Mouse (Mus musculus): ENCODE results near the gene Fbxl13.

The Fbxl13 gene

DNA sequence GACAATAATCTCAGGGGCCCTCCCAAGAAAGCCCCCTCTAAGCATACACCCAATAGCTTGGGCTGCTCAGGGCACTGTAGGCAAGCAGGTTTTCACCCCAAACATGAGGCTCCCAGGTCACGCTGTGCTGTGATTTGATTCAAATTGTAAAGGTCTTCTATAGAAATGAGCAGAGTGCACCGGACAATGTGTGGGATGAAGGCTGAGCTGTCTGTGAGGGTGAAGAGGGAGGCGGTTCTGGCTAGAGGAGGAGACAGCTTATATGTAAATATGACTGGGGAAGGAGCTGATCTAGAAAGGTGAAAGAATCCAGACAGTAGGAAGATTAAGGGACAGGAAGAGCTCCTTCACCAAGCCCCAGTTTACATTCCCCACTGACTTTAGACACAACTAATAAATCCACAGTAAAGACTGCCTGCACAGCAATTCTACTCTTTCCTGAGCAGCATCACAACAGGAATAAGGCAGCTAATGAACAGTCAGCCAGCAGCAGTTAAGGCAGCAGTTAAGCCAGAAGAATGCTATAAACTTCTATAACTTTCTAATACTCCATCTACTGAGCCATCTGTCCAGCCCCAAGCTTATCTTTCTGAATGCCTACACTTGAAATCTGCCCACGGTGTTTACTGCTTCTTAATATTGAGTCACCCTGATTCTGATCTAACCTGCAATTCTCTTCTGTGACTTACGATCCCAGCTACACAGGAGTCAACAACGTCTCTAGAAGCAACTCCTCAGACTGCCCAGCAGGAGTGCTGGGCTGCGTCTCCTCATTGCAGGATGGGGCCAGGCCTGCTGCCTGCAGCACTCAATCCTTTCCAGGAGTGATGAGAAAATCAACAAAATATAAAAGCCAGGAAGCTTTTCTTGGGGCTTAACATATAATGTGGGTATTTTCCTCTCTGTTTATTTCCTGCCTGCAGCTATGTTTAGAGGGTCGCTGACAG is 22.0 kb upstream of the Fbxl13 start:
- TF ChIP-seq GATA4 (IDR thresholded peaks at IDR 0.05; ENCODE audit: insufficient replicate concordance, low read length) = no peak

GRCm38 (mm10) chr5:21663081-21663480 is 17.6 kb upstream of the Fbxl13 start:
- TF ChIP-seq GATA4 (IDR thresholded peaks at IDR 0.05; ENCODE audit: insufficient replicate concordance, low read length) = no peak

DNA sequence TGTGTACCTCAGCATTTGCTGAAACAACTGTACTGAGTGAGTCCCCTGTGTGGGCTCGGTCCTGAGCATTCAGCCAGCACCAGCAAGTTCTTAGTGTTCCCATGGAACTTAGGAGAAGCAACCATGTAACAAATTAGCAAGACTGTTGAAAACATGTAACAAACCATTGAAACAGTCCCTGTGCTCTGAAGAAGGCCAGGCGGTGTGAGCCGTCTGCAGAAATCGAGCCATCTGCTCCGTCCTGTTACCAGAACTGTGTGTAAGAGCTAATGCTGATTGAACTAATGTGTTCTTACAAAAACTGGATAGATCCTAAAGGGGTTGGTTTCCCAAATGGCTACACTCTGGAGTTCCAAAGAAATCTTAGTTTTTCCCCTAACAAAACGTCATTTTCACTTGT is 15.4 kb upstream of the Fbxl13 start:
- no peak for TF ChIP-seq GATA4 (IDR thresholded peaks at IDR 0.05; ENCODE audit: insufficient replicate concordance, low read length)

DNA sequence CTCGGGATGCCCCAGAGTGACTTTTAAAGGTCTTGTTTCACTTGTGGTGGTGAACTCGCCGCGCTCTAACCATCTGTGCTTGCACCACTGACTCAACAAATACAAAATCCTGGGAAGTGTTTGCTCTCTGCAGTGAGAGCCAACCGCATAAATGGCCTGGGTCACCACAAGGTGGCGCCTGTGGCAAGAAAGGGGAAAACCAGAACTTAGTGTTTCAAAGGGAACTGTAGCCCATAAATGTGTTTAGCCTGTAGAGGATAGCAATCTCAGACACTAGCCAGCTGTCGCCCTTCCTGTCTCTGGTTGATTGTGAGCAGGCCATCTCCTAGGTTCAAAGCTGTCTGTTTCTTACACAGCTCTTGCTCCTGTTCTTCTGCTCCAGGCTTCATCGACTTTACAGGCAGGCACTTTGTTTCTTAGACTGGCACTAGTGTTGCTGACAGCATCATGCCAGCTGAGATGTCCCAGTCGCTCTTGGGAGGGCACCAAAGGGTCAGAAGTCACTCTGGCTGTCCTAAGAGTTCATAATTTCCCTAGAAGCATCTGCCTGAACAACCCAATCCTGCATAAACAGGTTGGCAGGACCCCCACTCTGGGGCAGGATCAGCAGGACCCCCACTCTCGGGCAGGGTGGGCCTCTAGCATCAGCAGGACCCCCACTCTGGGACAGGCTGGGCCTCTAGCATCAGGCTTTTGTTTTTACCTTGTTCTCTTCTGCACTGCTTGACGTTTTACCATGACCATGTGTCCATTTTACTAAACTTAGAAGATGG is 13.4 kb upstream of the Fbxl13 start:
- no peak for TF ChIP-seq GATA4 (IDR thresholded peaks at IDR 0.05; ENCODE audit: insufficient replicate concordance, low read length)

DNA sequence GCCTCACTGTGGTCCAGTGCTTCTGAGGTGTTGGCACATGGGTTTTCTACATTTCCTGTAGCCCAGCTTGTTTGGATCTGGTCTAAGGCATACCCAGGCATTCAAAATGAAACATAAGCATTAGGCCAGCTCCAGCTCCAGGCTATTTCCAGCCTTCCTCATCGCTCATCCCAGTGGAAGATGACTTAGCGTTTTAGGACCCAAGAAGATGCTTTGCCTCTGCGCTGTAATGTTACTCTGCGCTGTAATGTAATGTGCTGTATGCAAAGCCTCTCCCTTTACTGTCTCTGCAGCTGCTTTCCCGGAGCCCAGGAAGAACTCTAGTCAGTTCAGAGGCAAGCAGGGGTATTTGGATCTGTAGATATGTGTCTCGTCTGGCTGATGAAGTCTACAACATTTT is 12.6 kb upstream of the Fbxl13 start:
- TF ChIP-seq GATA4 (IDR thresholded peaks at IDR 0.05; ENCODE audit: insufficient replicate concordance, low read length) = no peak

- no peak for TF ChIP-seq GATA4 (IDR thresholded peaks at IDR 0.05; ENCODE audit: insufficient replicate concordance, low read length)
Measured at GRCm38 (mm10) chr5:21656912-21657311, 11.5 kb upstream of the Fbxl13 start.

DNA sequence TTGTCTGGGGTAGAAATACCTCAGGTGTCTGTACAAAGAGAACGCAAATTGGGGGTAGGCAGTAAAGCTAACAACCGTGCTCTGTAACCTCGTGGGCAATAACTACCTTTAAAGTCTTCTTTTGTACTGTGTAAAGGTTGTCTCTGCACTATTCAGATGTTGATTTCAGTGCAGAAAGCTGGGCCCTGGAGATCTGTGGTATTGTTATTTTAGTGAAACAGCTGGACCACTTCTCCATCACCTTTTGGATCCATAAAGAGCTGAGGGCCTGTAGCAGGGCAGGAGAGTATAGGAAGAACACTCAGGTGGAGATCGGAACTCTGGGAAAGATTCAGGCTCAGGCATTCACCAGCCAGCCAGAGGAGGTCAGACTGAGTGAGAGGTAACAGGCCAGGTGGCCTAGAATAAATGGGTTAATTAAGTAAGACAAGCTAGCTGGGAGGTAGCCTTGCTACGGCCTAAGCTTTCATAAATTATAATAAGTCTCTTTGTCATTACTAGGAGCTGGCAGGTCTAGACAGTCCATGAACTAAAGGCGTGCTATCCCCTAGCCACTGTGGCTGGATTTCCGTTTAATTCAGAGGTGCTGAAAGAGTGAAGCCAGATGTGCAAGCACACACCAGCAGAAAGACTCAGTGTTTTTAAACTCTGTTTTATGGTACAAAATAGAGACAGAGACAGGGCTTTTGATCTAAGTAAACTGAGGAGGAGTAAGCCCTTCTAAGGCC is 6.6 kb upstream of the Fbxl13 start:
- TF ChIP-seq GATA4 (IDR thresholded peaks at IDR 0.05; ENCODE audit: insufficient replicate concordance, low read length) = no peak

- no peak for TF ChIP-seq GATA4 (IDR thresholded peaks at IDR 0.05; ENCODE audit: insufficient replicate concordance, low read length)
Measured at GRCm38 (mm10) chr5:21650736-21651135, 5.3 kb upstream of the Fbxl13 start.

- TF ChIP-seq GATA4 (IDR thresholded peaks at IDR 0.05; ENCODE audit: insufficient replicate concordance, low read length) = no peak
Measured at GRCm38 (mm10) chr5:21646133-21646491, 678 bp upstream of the Fbxl13 start.

GRCm38 (mm10) chr5:21644891-21645438 is 469 bp downstream of the Fbxl13 start:
- no peak for TF ChIP-seq GATA4 (IDR thresholded peaks at IDR 0.05; ENCODE audit: insufficient replicate concordance, low read length)

DNA sequence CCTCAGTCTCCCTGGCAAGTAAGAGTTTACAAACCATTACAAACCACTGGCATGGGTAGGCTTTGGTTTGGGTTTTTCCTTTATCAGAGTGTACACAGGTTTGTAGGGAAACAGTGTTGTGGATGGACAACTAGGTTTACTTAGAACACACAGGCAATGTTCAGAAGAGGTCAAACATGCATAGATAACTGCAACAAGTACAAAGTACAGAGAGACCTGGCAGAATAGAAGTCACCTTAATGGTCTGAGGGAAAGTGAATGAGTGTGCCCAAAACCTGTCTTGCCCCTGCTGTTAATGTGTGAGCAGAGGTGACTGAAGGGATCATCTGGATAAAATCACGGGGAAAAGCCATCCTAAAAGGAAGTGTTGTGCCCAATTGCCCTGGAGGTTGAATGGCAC is 1.8 kb downstream of the Fbxl13 start:
- TF ChIP-seq GATA4 (IDR thresholded peaks at IDR 0.05; ENCODE audit: insufficient replicate concordance, low read length) = no peak; the same call in 1 of the 2 replicates

DNA sequence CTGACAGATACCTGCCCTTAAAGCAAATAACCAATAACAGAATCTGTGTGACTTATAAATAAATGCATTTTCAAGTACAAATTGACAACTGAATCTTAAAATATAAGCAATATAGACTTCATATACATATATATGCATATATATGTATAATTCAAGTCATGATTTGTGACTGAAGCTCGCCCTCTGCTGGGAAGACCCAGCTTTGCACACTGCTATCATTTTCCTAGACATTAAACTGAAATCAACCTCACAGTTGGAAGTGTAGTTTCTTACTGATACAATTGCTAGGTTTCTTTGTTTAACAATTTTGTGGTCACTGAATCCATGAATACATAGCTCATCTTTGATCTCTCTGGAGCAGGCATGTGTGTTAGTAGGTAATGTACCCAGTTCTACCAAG is 4.5 kb downstream of the Fbxl13 start:
- no peak for TF ChIP-seq GATA4 (IDR thresholded peaks at IDR 0.05; ENCODE audit: insufficient replicate concordance, low read length)

DNA sequence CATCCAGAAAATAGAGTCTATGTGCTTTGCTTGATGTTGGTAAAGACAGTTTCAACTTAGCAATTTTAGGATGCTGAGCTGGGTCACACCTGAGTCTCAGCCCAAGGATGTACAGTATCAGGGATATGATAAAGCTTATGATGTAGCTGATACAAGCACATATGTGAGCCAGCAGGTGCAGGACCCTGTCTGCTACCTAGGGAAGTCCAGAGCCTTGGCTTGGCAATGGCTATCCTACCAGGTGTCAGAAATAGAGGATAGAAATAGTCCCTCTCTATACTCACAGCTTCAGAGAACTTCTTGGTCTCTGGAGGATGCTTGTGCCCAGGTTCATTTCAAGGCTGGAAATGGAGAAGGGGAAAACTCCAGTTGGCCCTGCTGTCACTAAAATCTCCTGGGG is 19.5 kb downstream of the Fbxl13 start:
- no peak for TF ChIP-seq GATA4 (IDR thresholded peaks at IDR 0.05; ENCODE audit: insufficient replicate concordance, low read length)

GRCm38 (mm10) chr5:21616450-21617009 is 28.9 kb downstream of the Fbxl13 start:
- no peak for TF ChIP-seq GATA4 (IDR thresholded peaks at IDR 0.05; ENCODE audit: insufficient replicate concordance, low read length)

DNA sequence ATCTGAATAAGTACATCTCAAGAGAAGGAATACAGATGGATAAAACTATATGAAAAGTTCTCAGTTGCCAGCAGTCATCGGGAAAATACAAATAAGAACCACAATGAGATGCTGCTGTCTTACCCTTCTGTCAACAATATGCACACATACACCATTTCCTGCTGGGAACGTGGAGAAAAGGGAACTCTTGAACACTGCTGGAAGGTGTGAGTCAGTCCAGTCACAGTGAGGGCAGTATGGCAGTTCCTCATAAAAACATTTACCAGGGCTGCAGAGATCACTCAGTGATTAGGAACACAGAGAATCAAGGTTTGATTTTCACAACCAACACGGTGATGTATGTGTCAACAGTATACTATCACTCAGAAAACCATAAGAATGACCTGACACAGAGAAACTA is 34.4 kb downstream of the Fbxl13 start:
- no peak for TF ChIP-seq GATA4 (IDR thresholded peaks at IDR 0.05; ENCODE audit: insufficient replicate concordance, low read length)
